Mouse (Mus musculus) olfactory bulb, adult 2 months (tissue): ENCODE measurements around the gene Bcl9.

Experiments used
- CTCF ChIP-seq: fragments of 200-500 bp; IDR thresholded peaks from 2 replicates; pipeline ENCODE4 v1.5.1; 2012; ENCODE audit warnings: low read depth, mild to moderate bottlenecking, low read length, moderate library complexity; ENCODE audit not compliant: insufficient read depth
- POLR2A ChIP-seq: fragments of 200-500 bp; IDR thresholded peaks from 2 replicates; pipeline ENCODE4 v1.6.1; 2012; ENCODE audit warnings: mild to moderate bottlenecking, low read depth, low read length, moderate library complexity; ENCODE audit not compliant: insufficient read depth

GRCm38 (mm10) chr3:97211177-97211576, 86.5 kb downstream of the Bcl9 start:
- TF ChIP-seq POLR2A (no peak), CTCF (no peak)
